Mouse (Mus musculus) liver, embryonic 14.5 days (tissue): ENCODE data around the gene Tmem120b.
A peak's percentile ranks its signal among the peaks of the same experiment; 100 is the strongest.

Experiments used
- CTCF ChIP-seq: IDR thresholded peaks from 2 replicates; pipeline ENCODE4 v1.5.1; 2016; ENCODE audit warnings: antibody characterized with exemption, low read depth, control low read depth
- EP300 ChIP-seq: IDR thresholded peaks from 2 replicates; pipeline ENCODE4 v1.6.1; 2016; ENCODE audit warnings: antibody characterized with exemption, low read depth

DNA sequence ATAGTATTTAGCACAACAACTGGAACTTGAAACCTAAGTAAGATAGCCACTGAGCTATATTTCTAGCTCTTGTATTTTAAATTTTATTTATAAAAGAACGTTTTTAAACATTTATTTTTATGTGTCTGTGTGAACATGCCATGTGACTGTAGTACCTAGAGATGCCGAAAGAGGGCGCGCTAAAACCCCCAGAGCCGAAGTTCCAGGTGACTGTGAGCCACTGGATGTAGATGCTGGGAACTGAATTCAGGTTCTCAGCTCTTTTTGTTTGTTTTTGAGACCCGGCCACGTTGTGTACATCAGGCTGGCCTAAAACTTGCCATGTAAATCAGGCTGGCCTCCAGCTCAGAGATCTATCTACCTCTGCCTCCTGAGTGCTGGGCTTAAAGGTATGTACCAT lies 24.4 kb upstream of the Tmem120b start:
- peak; percentile 86 for TF ChIP-seq CTCF
- no peak for TF ChIP-seq EP300
